Mouse (Mus musculus) limb, embryonic 13.5 days (tissue): ENCODE measurements at regions not wholly inside any gene's neighbourhood (a gene's known extent, or its start where the extent isn't known, plus 50 kb on each side); places are given as distances from the start of the nearest gene placed in this dataset.

Experiments used
- ATAC-seq: fragments of 200-750 bp; cut with Nextera tagmentation; 2 replicates; pipeline ENCODE4 v1.8.0; 2017; ENCODE audit warnings: low read depth, moderate number of reproducible peaks, moderate TSS enrichment; ENCODE audit not compliant: low FRiP score
- H3K27ac ChIP-seq: fragments of 300-500 bp; sonication (generic); 2 replicates; pipeline ENCODE4 v1.5.1; 2015; ENCODE audit warnings: inconsistent platforms, mild to moderate bottlenecking, moderate library complexity
- H3K27me3 ChIP-seq: fragments of 300-500 bp; sonication (generic); 2 replicates; pipeline ENCODE4 v1.6.1; 2015; ENCODE audit warnings: mild to moderate bottlenecking, inconsistent platforms
- H3K36me3 ChIP-seq: fragments of 300-500 bp; sonication (generic); 2 replicates; pipeline ENCODE4 v1.6.1; 2015; ENCODE audit warnings: inconsistent platforms, mild to moderate bottlenecking, moderate library complexity
- H3K4me1 ChIP-seq: fragments of 300-500 bp; sonication (generic); 2 replicates; pipeline ENCODE4 v1.6.1; 2015; ENCODE audit warnings: inconsistent platforms
- H3K4me2 ChIP-seq: fragments of 300-500 bp; sonication (generic); replicated peaks from 2 replicates; pipeline ENCODE4 v1.6.1; 2015; ENCODE audit warnings: inconsistent platforms, mild to moderate bottlenecking, moderate library complexity
- H3K4me3 ChIP-seq: fragments of 300-500 bp; sonication (generic); 2 replicates; pipeline ENCODE4 v1.5.1; 2015; ENCODE audit warnings: moderate library complexity, mild to moderate bottlenecking, inconsistent platforms
- H3K9ac ChIP-seq: fragments of 300-500 bp; sonication (generic); 2 replicates; pipeline ENCODE4 v1.6.1; 2015; ENCODE audit warnings: mild to moderate bottlenecking, inconsistent platforms
- H3K9me3 ChIP-seq: fragments of 300-500 bp; sonication (generic); 2 replicates; pipeline ENCODE4 v1.6.1; 2016; ENCODE audit warnings: inconsistent platforms
- WGBS: fragments of 180-500 bp; shearing (Covaris S2); methylation state at CpG from one replicate; pipeline ENCODE4 v1.1.7; 2015; 5-methylcytosine and 5-hydroxymethylcytosine counted together

GRCm38 (mm10) chr1:138011581-138011980 is 163.9 kb downstream of the Ptprc start:
- H3K27ac ChIP-seq = no peak overlapping the region
- no peak overlapping the region for H3K4me2 ChIP-seq
- 26% methylated on average over 1 of the region's 1 CpGs for WGBS
- H3K4me1 ChIP-seq = peaks cover 13% of the 10 kb centered on the region
- no peak overlapping the region for H3K9ac ChIP-seq
- no peaks in the 10 kb centered on the region for H3K36me3 ChIP-seq
- no peak for ATAC-seq
- no peaks in the 10 kb centered on the region for H3K9me3 ChIP-seq
- no peak overlapping the region for H3K4me3 ChIP-seq
- H3K27me3 ChIP-seq = no peaks in the 10 kb centered on the region

- H3K4me3 ChIP-seq = no peak overlapping the region
- no peaks in the 10 kb centered on the region for H3K36me3 ChIP-seq
- no peaks in the 10 kb centered on the region for H3K27me3 ChIP-seq
- peaks cover 13% of the 10 kb centered on the region for H3K4me1 ChIP-seq
- WGBS = 24% methylated on average over 7 of the region's 7 CpGs
- H3K27ac ChIP-seq = no peak overlapping the region
- no peak for ATAC-seq
- H3K9ac ChIP-seq = no peak overlapping the region
- no peaks in the 10 kb centered on the region for H3K9me3 ChIP-seq
- no peak overlapping the region for H3K4me2 ChIP-seq
Observed at GRCm38 (mm10) chr1:138010910-138011477, 164.5 kb downstream of the Ptprc start.

DNA sequence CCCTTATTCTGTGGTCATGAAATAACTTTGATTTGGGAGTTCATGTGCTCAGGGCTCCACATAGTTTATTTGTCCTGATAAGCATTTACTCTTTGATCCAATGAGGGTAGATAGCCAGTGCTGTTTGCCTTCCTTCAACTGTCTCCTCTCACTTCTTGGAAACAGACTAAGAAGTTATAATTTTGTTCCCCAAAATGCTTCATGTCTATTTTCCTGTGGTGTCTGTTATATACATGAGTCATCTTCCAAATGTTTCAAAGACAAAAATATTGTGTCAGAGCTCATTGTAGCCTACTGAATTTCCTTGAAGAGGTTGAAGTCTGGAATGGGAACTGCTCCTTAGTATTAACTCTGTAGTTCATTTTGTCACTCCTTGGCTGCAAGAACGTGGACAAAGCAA is 168.7 kb downstream of the Ptprc start:
- Histone ChIP-seq H3K4me3 (no peak overlapping the region), H3K9me3 (no peaks in the 10 kb centered on the region), H3K4me2 (no peak overlapping the region), H3K9ac (no peak overlapping the region), H3K4me1 (peaks cover 13% of the 10 kb centered on the region), H3K27me3 (no peaks in the 10 kb centered on the region), H3K27ac (no peak overlapping the region), H3K36me3 (no peaks in the 10 kb centered on the region)
- WGBS = 45% methylated on average over 1 of the region's 1 CpGs
- no peak for ATAC-seq

DNA sequence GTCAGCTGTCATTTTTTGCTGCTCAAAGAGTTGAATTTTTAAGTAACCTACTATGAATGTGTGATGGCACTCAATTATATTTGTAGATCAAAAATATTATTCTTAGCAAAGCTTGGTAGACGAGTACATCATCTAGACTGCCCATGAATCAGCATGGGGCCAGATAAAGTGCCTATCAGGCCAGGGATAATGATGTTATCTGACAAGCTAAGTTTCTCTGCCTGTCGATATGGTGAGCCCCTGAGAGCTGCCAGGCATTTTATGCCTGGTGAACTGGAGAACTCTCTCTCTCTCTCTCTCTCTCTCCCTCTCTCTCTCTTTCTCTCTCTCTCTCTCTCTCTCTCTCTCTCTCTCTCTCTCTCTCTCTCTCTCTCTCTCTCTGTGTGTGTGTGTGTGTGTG is 171.2 kb downstream of the Ptprc start:
- Histone ChIP-seq H3K4me3 (no peak overlapping the region), H3K27ac (no peak overlapping the region), H3K27me3 (no peaks in the 10 kb centered on the region), H3K4me1 (0 out of 2 replicates have a peak, but pooled peaks cover 3% of the 10 kb centered on the region), H3K4me2 (no peak overlapping the region), H3K9ac (no peak overlapping the region), H3K36me3 (no peaks in the 10 kb centered on the region), H3K9me3 (no peaks in the 10 kb centered on the region)
- 53% methylated on average over 2 of the region's 2 CpGs for WGBS
- ATAC-seq = no peak

DNA sequence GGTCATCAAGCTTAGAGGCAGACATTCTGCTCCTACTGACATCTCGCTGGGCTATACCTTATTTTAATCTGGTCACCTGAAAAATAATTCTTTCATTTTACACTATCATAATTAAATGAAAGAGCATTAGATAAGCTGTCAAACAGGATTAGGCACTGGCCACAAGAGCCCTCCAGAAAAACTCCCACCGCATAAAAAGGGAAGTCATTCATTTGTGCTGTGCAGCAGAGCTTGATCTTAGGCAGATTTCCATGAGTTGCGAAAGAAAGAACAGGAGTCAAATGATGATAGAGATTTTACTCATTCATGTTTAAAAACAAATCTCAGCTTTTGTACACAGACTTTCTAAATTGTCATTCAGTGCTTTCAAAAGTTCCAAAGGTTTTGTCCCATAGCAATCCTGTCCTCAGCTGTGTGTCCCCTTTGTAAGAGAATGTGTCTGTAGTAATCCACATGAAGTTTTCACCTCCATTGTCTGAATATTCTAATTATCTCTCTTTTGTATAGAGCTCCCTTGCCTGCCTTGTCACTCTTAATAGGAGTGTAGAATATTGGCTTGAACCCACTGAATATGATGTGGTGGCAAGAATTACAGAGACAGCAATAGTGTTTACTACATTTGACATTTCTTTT is 176.1 kb downstream of the Ptprc start:
- Histone ChIP-seq H3K4me2 (no peak overlapping the region), H3K36me3 (0 out of 2 replicates have a peak, but pooled peaks cover 3% of the 10 kb centered on the region), H3K27ac (no peak overlapping the region), H3K9me3 (no peaks in the 10 kb centered on the region), H3K4me1 (0 out of 2 replicates have a peak, but pooled peaks cover 3% of the 10 kb centered on the region), H3K9ac (no peak overlapping the region), H3K27me3 (no peaks in the 10 kb centered on the region), H3K4me3 (no peak overlapping the region)
- WGBS = 87% methylated on average over 3 of the region's 3 CpGs
- no peak for ATAC-seq

GRCm38 (mm10) chr1:137996041-137996440 is 179.5 kb downstream of the Ptprc start:
- H3K4me2 ChIP-seq = no peak overlapping the region
- H3K36me3 ChIP-seq = 0 out of 2 replicates have a peak, but pooled peaks cover 3% of the 10 kb centered on the region
- H3K27me3 ChIP-seq = no peaks in the 10 kb centered on the region
- no peak overlapping the region for H3K4me3 ChIP-seq
- H3K27ac ChIP-seq = no peak overlapping the region
- H3K4me1 ChIP-seq = peaks cover 4% of the 10 kb centered on the region; the same call in 1 of the 2 replicates
- H3K9me3 ChIP-seq = no peaks in the 10 kb centered on the region
- no peak overlapping the region for H3K9ac ChIP-seq
- WGBS = 91% methylated on average over 2 of the region's 2 CpGs
- no peak for ATAC-seq

DNA sequence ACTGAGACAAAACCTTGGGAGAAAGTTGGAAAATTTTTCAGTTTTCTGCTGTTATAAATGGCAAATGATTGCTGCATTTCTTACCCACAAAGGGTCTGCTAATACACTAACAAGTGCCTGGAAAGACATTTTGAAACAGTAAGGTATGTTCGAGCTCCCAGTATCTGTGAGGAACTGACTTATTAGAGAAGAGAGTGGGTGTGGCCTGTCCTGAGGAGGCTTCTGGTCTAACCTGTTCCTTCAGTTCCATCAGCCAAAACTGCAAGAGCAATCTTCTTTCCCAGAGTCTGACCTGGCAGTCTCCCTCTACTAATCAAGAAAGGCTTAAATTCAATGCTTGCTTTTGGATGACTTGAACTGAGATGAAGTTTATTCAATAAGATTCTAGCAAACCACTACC is 183.6 kb downstream of the Ptprc start:
- Histone ChIP-seq H3K9me3 (no peaks in the 10 kb centered on the region), H3K4me1 (peaks cover 7% of the 10 kb centered on the region; the same call in 1 of the 2 replicates), H3K4me2 (no peak overlapping the region), H3K27me3 (no peaks in the 10 kb centered on the region), H3K36me3 (0 out of 2 replicates have a peak, but pooled peaks cover 2% of the 10 kb centered on the region), H3K9ac (no peak overlapping the region), H3K4me3 (no peak overlapping the region), H3K27ac (no peak overlapping the region)
- no peak for ATAC-seq
- 90% methylated on average over 1 of the region's 1 CpGs for WGBS

GRCm38 (mm10) chr1:137991412-137991811 is 184.1 kb downstream of the Ptprc start:
- Histone ChIP-seq H3K9me3 (no peaks in the 10 kb centered on the region), H3K4me1 (peaks cover 11% of the 10 kb centered on the region; the same call in 1 of the 2 replicates), H3K9ac (no peak overlapping the region), H3K36me3 (no peaks in the 10 kb centered on the region), H3K4me3 (no peak overlapping the region), H3K4me2 (no peak overlapping the region), H3K27ac (no peak overlapping the region), H3K27me3 (no peaks in the 10 kb centered on the region)
- no peak for ATAC-seq
- WGBS = 62% methylated on average over 5 of the region's 5 CpGs

DNA sequence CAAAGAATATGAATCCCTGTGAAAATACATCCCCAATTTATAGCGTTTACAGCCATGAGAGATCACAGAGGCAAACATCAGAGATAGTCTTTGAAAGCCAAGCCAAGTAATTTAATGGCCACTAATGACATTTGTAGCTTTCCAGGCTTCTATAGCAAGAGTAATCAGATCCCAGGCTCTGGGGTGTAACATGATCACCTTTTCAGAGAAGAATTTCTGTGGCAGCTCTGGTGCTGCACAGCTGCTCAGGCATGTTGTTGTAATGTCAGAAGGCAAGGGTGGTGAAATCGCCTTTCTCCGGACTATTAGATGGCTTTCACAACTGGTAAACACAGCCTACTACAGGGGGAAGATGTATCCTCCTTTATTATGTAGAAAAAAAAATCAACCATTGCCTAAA is 202.1 kb downstream of the Ptprc start:
- no peak overlapping the region for H3K4me2 ChIP-seq
- peak overlapping the region; percentile 63; the same call in 1 of the 2 replicates for H3K27ac ChIP-seq
- 10% methylated on average over 3 of the region's 3 CpGs for WGBS
- peak; percentile 87 for ATAC-seq
- no peaks in the 10 kb centered on the region for H3K9me3 ChIP-seq
- H3K36me3 ChIP-seq = peaks cover 3% of the 10 kb centered on the region; the same call in 1 of the 2 replicates
- H3K9ac ChIP-seq = no peak overlapping the region
- peaks cover 24% of the 10 kb centered on the region for H3K4me1 ChIP-seq
- H3K27me3 ChIP-seq = no peaks in the 10 kb centered on the region
- H3K4me3 ChIP-seq = no peak overlapping the region

- Histone ChIP-seq H3K9ac (no peak overlapping the region), H3K27me3 (no peaks in the 10 kb centered on the region), H3K4me2 (no peak overlapping the region), H3K27ac (peak overlapping the region; percentile 63; the same call in 1 of the 2 replicates), H3K4me1 (peaks cover 24% of the 10 kb centered on the region), H3K36me3 (peaks cover 3% of the 10 kb centered on the region; the same call in 1 of the 2 replicates), H3K4me3 (no peak overlapping the region), H3K9me3 (no peaks in the 10 kb centered on the region)
- ATAC-seq = peak; percentile 78
- WGBS = 23% methylated on average over 6 of the region's 6 CpGs
Observed at GRCm38 (mm10) chr1:137972620-137973350, 202.7 kb downstream of the Ptprc start.

DNA sequence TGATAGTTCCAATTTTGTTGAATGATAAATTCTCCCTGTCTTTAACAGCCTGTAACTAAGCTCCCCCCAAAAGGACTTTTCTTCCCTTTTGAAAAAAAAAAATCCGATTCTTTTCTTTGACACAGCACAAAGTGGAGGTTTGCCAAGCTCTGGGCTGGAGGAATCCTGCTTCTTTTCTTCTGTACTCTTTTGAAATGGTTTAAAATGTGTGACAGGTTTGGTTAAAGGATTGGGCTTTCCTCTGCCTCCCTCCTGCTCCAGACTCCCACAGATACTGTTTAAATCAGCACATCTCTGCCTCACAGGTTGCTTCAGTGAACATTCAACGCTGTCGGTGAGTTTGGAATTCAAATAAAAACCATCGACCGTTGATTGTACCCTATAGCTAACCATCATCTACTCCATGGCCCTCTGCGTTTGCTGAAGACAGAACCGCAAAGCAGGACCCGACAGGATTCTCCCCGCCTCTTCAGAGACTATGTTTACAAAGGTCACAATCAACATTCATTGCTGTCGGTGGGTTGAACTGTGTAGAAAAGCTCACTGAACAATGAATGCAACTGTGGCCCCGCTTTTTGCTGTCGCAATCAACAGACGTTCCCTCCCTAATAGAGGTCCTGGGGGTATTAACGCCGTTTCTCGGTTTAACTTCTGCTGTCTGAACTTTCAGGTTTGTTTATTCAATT is 209.2 kb downstream of the Ptprc start:
- Histone ChIP-seq H3K9me3 (no peaks in the 10 kb centered on the region), H3K9ac (no peak overlapping the region), H3K27me3 (no peaks in the 10 kb centered on the region), H3K4me1 (peaks cover 2% of the 10 kb centered on the region; the same call in 1 of the 2 replicates), H3K27ac (no peak overlapping the region), H3K4me2 (no peak overlapping the region), H3K4me3 (no peak overlapping the region), H3K36me3 (peaks cover 33% of the 10 kb centered on the region)
- WGBS = 88% methylated on average over 16 of the region's 16 CpGs
- ATAC-seq = no peak

GRCm38 (mm10) chr1:137963656-137964055 is 211.9 kb downstream of the Ptprc start:
- Histone ChIP-seq H3K9ac (no peak overlapping the region), H3K27me3 (no peaks in the 10 kb centered on the region), H3K4me3 (no peak overlapping the region), H3K9me3 (no peaks in the 10 kb centered on the region), H3K4me2 (no peak overlapping the region), H3K27ac (no peak overlapping the region), H3K4me1 (no peaks in the 10 kb centered on the region), H3K36me3 (peaks cover 38% of the 10 kb centered on the region)
- ATAC-seq = no peak
- 85% methylated on average over 6 of the region's 6 CpGs for WGBS
